Mouse (Mus musculus) intestine, postnatal 0 days (tissue): ENCODE measurements at regions not wholly inside any gene's neighbourhood (a gene's known extent, or its start where the extent isn't known, plus 50 kb on each side); places are given as distances from the start of the nearest gene placed in this dataset.

Experiments
- ATAC-seq: fragments of 200-750 bp; cut with Nextera tagmentation; 2 replicates; pipeline ENCODE4 v1.8.0; 2017; ENCODE audit warnings: mild to moderate bottlenecking, moderate TSS enrichment, moderate library complexity
- H3K27ac ChIP-seq: fragments of 300-500 bp; sonication (generic); 2 replicates; pipeline ENCODE4 v1.5.1; 2014; ENCODE audit warnings: mild to moderate bottlenecking, low read depth, low read length, moderate library complexity
- H3K27me3 ChIP-seq: fragments of 300-500 bp; sonication (generic); replicated peaks from 2 replicates; pipeline ENCODE4 v1.6.1; 2014; ENCODE audit warnings: low read length, mixed read lengths; ENCODE audit not compliant: control insufficient read depth, insufficient read depth
- H3K36me3 ChIP-seq: fragments of 300-500 bp; sonication (generic); 2 replicates; pipeline ENCODE4 v1.6.1; 2014; ENCODE audit warnings: mild to moderate bottlenecking, moderate library complexity; ENCODE audit not compliant: control insufficient read depth, insufficient read depth
- H3K4me1 ChIP-seq: fragments of 300-500 bp; sonication (generic); replicated peaks from 2 replicates; pipeline ENCODE4 v1.6.1; 2014; ENCODE audit warnings: antibody characterized with exemption, low read length, mixed read lengths; ENCODE audit not compliant: control insufficient read depth, insufficient read depth
- H3K4me2 ChIP-seq: fragments of 300-500 bp; sonication (generic); replicated peaks from 2 replicates; pipeline ENCODE4 v1.6.1; 2014; ENCODE audit warnings: low read depth, mild to moderate bottlenecking, moderate library complexity
- H3K4me3 ChIP-seq: fragments of 300-500 bp; sonication (generic); 2 replicates; pipeline ENCODE4 v1.5.1; 2014; ENCODE audit warnings: low read depth, low read length
- H3K9ac ChIP-seq: fragments of 300-500 bp; sonication (generic); 2 replicates; pipeline ENCODE4 v1.6.1; 2014; ENCODE audit warnings: mild to moderate bottlenecking, low read depth, low read length
- H3K9me3 ChIP-seq: fragments of 300-500 bp; sonication (generic); 2 replicates; pipeline ENCODE4 v1.6.1; 2016; ENCODE audit warnings: mixed run types; ENCODE audit not compliant: control insufficient read depth
- CTCF ChIP-seq: sonication (generic); IDR thresholded peaks from 2 replicates; pipeline ENCODE4 v1.5.1; 2016; ENCODE audit warnings: low read depth, mild to moderate bottlenecking, control low read depth, antibody characterized with exemption, moderate library complexity
- WGBS: fragments of 180-500 bp; shearing (Covaris S2); extraction: QIAGEN DNeasy Blood & Tissue Kit; methylation state at CpG from one replicate; pipeline ENCODE4 v1.1.7; 2014; 5-methylcytosine and 5-hydroxymethylcytosine counted together

GRCm38 (mm10) chr12:15551281-15551900 lies 265.3 kb downstream of the Trib2 start:
- no peaks in the 10 kb centered on the region for H3K36me3 ChIP-seq
- TF ChIP-seq CTCF: no peak
- H3K4me2 ChIP-seq: no peak overlapping the region
- H3K4me3 ChIP-seq: no peak overlapping the region
- H3K4me1 ChIP-seq: no peaks in the 10 kb centered on the region
- no peak overlapping the region for H3K9ac ChIP-seq
- WGBS: 74% methylated on average over 4 of the region's 4 CpGs
- ATAC-seq: no peak
- no peaks in the 10 kb centered on the region for H3K9me3 ChIP-seq
- no peak overlapping the region for H3K27ac ChIP-seq
- H3K27me3 ChIP-seq: no peaks in the 10 kb centered on the region

GRCm38 (mm10) chr12:15544351-15544750 lies 272.4 kb downstream of the Trib2 start:
- no peak overlapping the region for H3K9ac ChIP-seq
- no peaks in the 10 kb centered on the region for H3K4me1 ChIP-seq
- 61% methylated on average over 1 of the region's 1 CpGs for WGBS
- H3K27me3 ChIP-seq: no peaks in the 10 kb centered on the region
- H3K4me2 ChIP-seq: no peak overlapping the region
- H3K9me3 ChIP-seq: no peaks in the 10 kb centered on the region
- TF ChIP-seq CTCF: no peak
- ATAC-seq: no peak
- H3K27ac ChIP-seq: no peak overlapping the region
- H3K36me3 ChIP-seq: no peaks in the 10 kb centered on the region
- H3K4me3 ChIP-seq: no peak overlapping the region

- WGBS: 62% methylated on average over 2 of the region's 2 CpGs
- TF ChIP-seq CTCF: no peak
- Histone ChIP-seq H3K4me3 (no peak overlapping the region), H3K9me3 (no peaks in the 10 kb centered on the region), H3K4me2 (no peak overlapping the region), H3K27ac (no peak overlapping the region), H3K9ac (no peak overlapping the region), H3K36me3 (no peaks in the 10 kb centered on the region), H3K4me1 (no peaks in the 10 kb centered on the region), H3K27me3 (no peaks in the 10 kb centered on the region)
- ATAC-seq: no peak
These were observed 274.2 kb downstream of the Trib2 start for GRCm38 (mm10) chr12:15542486-15542885.

- no peaks in the 10 kb centered on the region for H3K9me3 ChIP-seq
- H3K4me3 ChIP-seq: no peak overlapping the region
- no peaks in the 10 kb centered on the region for H3K36me3 ChIP-seq
- H3K4me2 ChIP-seq: no peak overlapping the region
- no peaks in the 10 kb centered on the region for H3K27me3 ChIP-seq
- H3K9ac ChIP-seq: no peak overlapping the region
- H3K27ac ChIP-seq: no peak overlapping the region
- 79% methylated on average over 8 of the region's 8 CpGs for WGBS
- no peak for ATAC-seq
- no peak for TF ChIP-seq CTCF
- H3K4me1 ChIP-seq: no peaks in the 10 kb centered on the region
These were observed 279.8 kb downstream of the Trib2 start for GRCm38 (mm10) chr12:15536852-15537368.

GRCm38 (mm10) chr12:15536247-15536646 lies 280.5 kb downstream of the Trib2 start:
- no peak overlapping the region for H3K4me3 ChIP-seq
- TF ChIP-seq CTCF: no peak
- no peak for ATAC-seq
- H3K4me2 ChIP-seq: no peak overlapping the region
- 94% methylated on average over 5 of the region's 5 CpGs for WGBS
- H3K36me3 ChIP-seq: no peaks in the 10 kb centered on the region
- no peaks in the 10 kb centered on the region for H3K4me1 ChIP-seq
- no peak overlapping the region for H3K27ac ChIP-seq
- no peaks in the 10 kb centered on the region for H3K27me3 ChIP-seq
- no peak overlapping the region for H3K9ac ChIP-seq
- no peaks in the 10 kb centered on the region for H3K9me3 ChIP-seq

- Histone ChIP-seq H3K9ac (no peak overlapping the region), H3K27ac (no peak overlapping the region), H3K27me3 (no peaks in the 10 kb centered on the region), H3K36me3 (no peaks in the 10 kb centered on the region), H3K4me3 (no peak overlapping the region), H3K9me3 (no peaks in the 10 kb centered on the region), H3K4me1 (no peaks in the 10 kb centered on the region), H3K4me2 (no peak overlapping the region)
- peak; percentile 88 for TF ChIP-seq CTCF
- WGBS: 2% methylated on average over 6 of the region's 6 CpGs
- no peak for ATAC-seq
These were observed 280.9 kb downstream of the Trib2 start for GRCm38 (mm10) chr12:15535822-15536221.
